Mouse (Mus musculus): ENCODE data around the gene Mvp. TPM values are rescaled to one million over a fixed set of nuclear protein-coding genes. Genes with fewer than 3 reads are reported as not detected.

Mvp gene
- polyA plus RNA-seq, 1 experiment, result 4.3 TPM

DNA sequence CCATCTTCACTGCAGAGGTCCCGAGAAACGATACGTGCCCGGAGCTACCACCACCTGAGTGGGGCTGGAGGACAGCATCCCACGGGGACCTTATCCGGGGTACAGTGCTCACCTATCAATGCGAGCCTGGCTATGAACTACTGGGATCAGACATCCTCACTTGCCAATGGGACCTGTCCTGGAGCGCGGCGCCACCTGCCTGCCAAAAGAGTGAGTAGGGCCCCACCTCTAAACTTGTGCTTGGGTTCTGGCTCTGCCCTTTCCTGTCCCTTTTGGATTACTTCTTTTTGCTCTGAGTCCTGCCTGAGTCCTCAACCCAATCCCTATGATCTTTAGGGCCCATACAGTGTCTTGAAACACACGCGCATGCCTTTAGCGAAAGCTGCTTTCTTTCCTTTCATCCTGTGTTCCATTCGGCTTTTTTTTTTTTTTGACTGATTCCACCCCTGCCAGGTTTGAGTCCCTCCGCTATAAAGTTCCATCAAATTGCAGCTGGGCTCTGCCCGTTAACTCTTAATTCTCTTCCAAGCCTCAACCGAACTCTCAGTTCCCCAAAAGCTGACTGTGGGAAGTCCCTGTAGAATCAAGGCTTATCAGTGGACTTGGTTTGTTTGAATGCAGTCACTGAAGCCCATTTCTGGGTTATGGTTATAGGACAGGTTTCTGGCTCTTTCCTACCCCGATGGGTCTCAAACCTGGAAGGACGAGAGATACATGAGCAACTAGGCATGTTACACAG, 50.7 kb downstream of the Mvp start:
- TF ChIP-seq POLR2A (IDR thresholded peaks at IDR 0.05; ENCODE audit: borderline replicate concordance, extremely low read depth, insufficient read depth, insufficient read length, poor library complexity, severe bottlenecking), result no peak
- peak; percentile 58 for TF ChIP-seq CTCF (IDR thresholded peaks at IDR 0.05; ENCODE audit: borderline replicate concordance, extremely low read depth, insufficient read depth, insufficient read length)
- DNase-seq (ENCODE audit: low read depth), result peak; percentile 47

DNA sequence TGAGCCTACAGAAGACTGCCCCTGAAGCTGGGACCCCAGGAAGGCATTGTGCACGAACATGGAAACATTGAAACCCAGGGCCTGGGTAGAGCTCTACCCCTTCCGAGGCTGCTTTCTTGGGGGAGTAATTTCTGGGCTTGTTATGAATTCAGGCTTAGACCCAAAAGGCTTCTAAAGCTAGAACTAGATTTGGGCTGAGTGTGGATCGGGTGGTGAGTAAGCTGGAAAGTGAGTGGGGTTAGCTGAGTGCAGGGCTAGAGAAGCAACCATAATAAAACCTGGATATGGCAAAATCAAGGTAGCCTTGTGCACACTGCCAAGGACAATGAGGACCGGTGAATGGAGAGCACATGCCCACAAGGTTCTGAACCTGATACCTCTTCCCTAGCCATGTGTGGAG, 52.5 kb downstream of the Mvp start:
- TF ChIP-seq POLR2A (IDR thresholded peaks at IDR 0.05; ENCODE audit: borderline replicate concordance, extremely low read depth, insufficient read depth, insufficient read length, poor library complexity, severe bottlenecking) (no peak), CTCF (IDR thresholded peaks at IDR 0.05; ENCODE audit: borderline replicate concordance, extremely low read depth, insufficient read depth, insufficient read length) (no peak)
- no peak for DNase-seq (ENCODE audit: low read depth)

DNA sequence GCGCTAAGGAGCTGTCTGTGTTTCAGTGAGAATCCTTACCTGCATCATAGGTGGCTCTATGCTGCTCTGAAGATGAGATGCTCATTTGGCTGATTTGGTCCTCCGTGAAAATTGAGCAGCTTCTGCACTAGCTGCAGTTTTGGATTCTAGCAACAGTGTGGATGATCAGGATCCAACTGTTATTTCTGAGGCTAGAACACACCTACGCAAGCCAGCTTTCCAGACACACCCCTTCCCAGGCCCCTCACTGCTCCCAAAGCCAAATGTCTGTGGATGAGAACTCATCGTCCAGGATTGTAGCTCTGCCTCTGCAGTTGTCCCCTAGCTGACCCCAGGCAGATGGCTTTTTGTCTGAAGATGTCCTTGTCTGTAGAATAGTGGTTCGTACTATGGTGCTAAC, 53.3 kb downstream of the Mvp start:
- no peak for DNase-seq (ENCODE audit: low read depth)
- TF ChIP-seq CTCF (IDR thresholded peaks at IDR 0.05; ENCODE audit: borderline replicate concordance, extremely low read depth, insufficient read depth, insufficient read length), result no peak
- no peak for TF ChIP-seq POLR2A (IDR thresholded peaks at IDR 0.05; ENCODE audit: borderline replicate concordance, extremely low read depth, insufficient read depth, insufficient read length, poor library complexity, severe bottlenecking)

DNA sequence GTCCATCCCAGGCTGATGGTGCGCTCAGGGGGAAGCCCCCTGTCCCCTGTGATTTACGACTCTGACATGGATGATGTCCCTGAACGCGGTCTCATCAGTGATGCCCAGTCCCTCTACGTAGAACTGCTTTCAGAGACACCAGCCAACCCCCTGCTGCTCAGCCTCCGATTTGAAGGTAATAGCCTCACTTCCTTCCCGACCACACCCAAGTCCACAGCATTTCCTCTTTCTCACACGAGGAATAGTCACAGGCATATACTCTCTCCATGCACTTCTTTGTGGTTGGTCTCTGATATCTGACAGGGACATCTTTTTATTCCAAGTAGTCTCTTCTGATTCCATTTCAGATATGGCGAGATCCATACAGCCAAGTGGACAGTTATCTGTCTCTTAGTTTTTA, 54.6 kb downstream of the Mvp start:
- TF ChIP-seq POLR2A (IDR thresholded peaks at IDR 0.05; ENCODE audit: borderline replicate concordance, extremely low read depth, insufficient read depth, insufficient read length, poor library complexity, severe bottlenecking), result no peak
- no peak for DNase-seq (ENCODE audit: low read depth)

DNA sequence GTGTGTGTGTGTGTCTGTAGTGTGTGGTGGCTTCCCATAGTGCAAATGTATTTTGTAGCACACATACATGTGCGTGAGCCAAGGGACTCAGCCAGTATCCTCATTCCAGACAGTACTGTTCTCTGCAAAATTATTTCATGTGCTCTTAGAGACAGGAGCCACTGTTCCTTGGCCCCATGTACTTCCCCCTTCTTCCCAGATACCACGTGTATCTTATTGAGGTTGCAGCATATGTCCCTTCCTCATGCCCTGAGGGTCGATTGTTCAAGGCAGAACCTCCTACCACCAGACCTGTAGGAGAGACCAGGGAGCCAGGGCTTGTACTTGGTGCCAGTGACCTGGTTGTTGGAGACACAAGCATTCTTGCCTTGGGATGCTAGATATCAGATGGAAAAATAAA, 59.3 kb downstream of the Mvp start:
- no peak for DNase-seq (ENCODE audit: low read depth)
- TF ChIP-seq POLR2A (IDR thresholded peaks at IDR 0.05; ENCODE audit: borderline replicate concordance, extremely low read depth, insufficient read depth, insufficient read length, poor library complexity, severe bottlenecking), result no peak
- no peak for TF ChIP-seq CTCF (IDR thresholded peaks at IDR 0.05; ENCODE audit: borderline replicate concordance, extremely low read depth, insufficient read depth, insufficient read length)

DNA sequence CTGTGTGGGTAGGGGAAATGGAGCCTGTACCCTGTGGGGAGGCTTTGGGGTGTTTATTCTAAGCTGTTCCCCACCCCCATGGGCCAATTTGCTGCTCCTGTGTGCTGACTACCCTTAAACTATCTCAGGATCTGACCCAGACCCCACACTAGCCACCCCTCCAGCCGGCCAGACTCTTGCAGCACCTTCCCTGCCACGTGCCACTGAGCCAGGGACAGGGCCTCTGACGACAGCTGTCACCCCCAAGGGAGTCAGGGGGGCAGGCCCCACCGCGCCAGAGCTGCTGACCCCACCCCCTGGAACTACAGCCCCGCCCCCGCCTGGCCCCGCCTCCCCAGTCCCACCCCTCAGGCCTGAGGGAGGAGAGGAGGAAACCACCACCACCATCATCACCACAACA, 61.8 kb downstream of the Mvp start:
- no peak for DNase-seq (ENCODE audit: low read depth)
- no peak for TF ChIP-seq CTCF (IDR thresholded peaks at IDR 0.05; ENCODE audit: borderline replicate concordance, extremely low read depth, insufficient read depth, insufficient read length)
- TF ChIP-seq POLR2A (IDR thresholded peaks at IDR 0.05; ENCODE audit: borderline replicate concordance, extremely low read depth, insufficient read depth, insufficient read length, poor library complexity, severe bottlenecking), result no peak

DNA sequence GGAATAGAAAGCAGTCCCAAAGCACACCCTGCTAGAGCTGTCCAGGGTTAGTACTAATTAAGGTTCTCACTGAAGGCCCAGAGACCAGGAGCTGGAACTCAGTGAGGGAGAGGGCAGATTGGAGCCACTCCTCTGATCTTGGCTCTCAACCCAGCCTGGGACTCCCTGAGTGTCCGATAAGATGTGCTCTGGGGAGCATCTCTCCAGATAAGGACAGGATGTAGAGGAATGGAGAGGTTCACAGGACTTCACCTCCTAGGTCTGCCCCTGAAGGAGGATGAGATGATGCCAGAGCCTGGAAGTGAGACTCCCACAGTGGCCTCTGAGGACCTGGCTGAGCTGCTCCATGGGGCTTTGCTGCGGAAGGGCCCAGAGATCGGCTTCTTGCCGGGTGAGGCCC, 62.7 kb downstream of the Mvp start:
- no peak for DNase-seq (ENCODE audit: low read depth)
- TF ChIP-seq CTCF (IDR thresholded peaks at IDR 0.05; ENCODE audit: borderline replicate concordance, extremely low read depth, insufficient read depth, insufficient read length) (no peak), POLR2A (IDR thresholded peaks at IDR 0.05; ENCODE audit: borderline replicate concordance, extremely low read depth, insufficient read depth, insufficient read length, poor library complexity, severe bottlenecking) (no peak)

DNA sequence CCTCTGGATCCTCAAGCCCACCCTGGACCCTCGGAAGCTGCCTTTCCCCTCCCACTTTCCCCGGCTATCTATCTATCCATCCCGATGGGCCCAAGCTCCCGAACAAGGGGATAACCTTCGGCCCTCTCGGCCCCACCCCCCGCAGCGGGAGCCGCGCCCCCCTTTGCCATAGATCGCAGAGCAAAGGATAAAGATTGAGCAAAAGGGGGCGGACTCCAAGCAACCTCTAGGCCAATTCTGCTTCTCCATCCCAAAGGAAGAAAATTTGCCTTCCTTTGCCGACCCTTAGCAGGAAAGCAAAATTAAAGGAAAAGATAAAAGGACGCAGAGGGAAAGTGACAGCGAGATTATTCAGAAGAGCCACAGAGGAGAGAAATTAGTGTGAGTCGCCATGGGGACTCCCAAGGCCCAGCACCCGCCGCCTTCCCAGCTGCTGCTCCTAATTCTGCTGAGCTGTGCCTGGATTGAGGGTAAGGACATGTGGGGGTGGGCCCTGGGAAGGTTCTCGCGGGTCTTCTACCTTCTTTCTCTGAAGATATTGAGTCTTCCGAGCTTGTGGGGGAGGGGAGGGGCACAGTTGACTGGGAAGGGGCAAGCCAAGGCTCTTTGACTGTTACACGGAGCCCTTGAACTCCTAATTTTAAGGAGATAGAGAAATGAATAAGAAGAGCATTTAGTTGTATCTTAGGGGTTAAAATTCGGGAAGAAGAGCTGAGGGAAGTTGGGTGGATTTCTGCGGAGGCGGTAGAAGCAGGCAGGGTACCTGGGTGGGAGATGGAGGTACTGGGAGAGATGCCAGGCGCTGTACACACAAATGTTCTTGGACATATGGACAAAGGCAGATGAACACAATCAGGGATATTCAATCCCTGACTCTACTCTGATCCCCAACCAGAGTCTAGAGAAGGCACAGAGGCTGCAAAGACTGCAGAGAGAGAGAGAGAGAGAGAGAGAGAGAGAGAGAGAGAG, 63.5 kb downstream of the Mvp start:
- DNase-seq (ENCODE audit: low read depth), result peak; percentile 41
- TF ChIP-seq POLR2A (IDR thresholded peaks at IDR 0.05; ENCODE audit: borderline replicate concordance, extremely low read depth, insufficient read depth, insufficient read length, poor library complexity, severe bottlenecking) (no peak), CTCF (IDR thresholded peaks at IDR 0.05; ENCODE audit: borderline replicate concordance, extremely low read depth, insufficient read depth, insufficient read length) (no peak)

DNA sequence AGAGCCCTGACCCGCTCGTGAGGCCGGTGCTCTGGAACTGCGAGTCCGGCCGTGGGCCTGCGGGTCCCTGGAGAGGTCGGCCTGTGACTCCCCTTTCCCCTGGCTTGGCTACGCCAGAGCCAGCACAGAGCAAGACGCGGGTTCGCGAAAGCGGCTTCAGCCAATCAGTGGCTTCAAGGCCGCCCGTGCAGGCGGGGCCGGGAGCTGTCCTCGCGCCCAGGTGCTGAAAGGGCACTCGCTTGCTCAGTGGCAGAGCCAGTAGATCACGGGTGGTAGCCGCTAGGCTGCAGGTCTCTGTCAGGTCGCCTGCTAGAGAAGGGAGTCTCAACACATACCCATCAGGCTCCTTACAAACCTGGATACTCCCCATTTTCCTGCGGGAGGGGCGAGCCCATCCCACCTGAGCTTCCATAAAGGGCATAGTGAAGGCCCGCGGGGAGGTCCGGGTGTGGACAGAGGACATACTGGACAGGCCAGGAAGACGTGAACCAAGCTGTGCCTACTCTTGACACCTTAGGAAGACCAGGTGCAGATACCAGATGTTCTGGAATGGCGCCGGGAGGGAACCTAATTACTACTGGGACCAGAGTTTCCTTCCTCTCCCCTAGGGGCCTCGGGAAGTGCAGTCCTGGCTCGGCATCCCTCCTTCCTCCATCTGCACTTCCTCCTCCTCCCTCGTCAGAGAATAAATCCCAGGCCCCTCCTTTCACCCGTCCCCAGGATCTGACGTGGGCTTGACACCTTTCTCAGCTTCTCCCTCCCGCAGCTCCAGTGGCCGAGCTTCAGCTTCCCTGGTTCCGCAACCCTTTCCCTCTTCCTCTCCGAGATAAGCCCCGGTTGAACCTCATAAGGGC, 64.4 kb downstream of the Mvp start, which contains the start of gene Sez6l2:
Sez6l2 (plus strand) TSS at position 771 of the 854 bp plus-strand sequence.
- DNase-seq (ENCODE audit: low read depth), result peak; percentile 91
- peak; percentile 59; the same call in 1 of the 2 replicates for TF ChIP-seq POLR2A (IDR thresholded peaks at IDR 0.05; ENCODE audit: borderline replicate concordance, extremely low read depth, insufficient read depth, insufficient read length, poor library complexity, severe bottlenecking)
- TF ChIP-seq CTCF (IDR thresholded peaks at IDR 0.05; ENCODE audit: borderline replicate concordance, extremely low read depth, insufficient read depth, insufficient read length), result no peak

DNA sequence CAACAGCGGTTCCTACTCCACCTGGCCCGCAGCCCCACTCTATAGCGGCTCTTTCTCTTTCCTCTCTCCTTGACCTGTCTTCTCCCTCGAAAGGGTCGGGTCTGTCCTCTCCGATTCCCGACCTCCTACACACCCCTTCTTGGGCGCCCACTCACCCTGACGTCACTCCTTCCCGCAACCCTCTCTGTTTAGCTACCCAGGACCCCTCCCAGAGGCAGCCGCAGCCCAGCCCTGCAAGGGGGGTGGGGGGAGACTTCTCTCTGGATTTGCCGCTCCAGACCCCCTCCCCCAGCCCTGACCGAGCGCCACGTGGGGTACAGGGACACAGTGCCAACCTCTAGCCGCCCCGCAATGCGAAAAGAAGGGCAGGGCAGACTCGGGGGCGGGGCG, 65.0 kb downstream of the Mvp start, which contains the start of gene Asphd1:
Asphd1 (minus strand) TSS at position 180 of the 390 bp plus-strand sequence.
- TF ChIP-seq CTCF (IDR thresholded peaks at IDR 0.05; ENCODE audit: borderline replicate concordance, extremely low read depth, insufficient read depth, insufficient read length), result no peak
- no peak for TF ChIP-seq POLR2A (IDR thresholded peaks at IDR 0.05; ENCODE audit: borderline replicate concordance, extremely low read depth, insufficient read depth, insufficient read length, poor library complexity, severe bottlenecking)
- peak; percentile 79 for DNase-seq (ENCODE audit: low read depth)

DNA sequence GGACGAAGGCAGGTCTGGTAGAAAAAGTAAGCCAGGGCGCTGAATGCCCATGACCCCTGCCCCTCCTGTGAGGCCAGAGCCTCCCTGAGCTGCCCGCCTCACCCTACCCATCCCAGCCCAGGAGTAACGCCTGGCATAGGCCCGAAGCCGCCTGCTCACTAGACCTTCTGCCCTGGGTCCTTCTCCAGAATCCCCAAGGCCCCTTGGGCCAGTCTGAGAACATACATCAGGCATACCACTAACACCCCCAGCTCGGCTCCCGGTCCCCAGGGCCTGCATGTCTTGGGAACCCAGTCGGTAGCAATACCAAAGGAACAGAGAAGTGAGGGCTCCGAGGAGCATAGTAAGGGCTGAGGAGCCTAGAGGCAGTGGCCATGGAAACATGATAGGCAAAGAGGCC, 65.8 kb downstream of the Mvp start:
- TF ChIP-seq POLR2A (IDR thresholded peaks at IDR 0.05; ENCODE audit: borderline replicate concordance, extremely low read depth, insufficient read depth, insufficient read length, poor library complexity, severe bottlenecking), result no peak
- no peak for TF ChIP-seq CTCF (IDR thresholded peaks at IDR 0.05; ENCODE audit: borderline replicate concordance, extremely low read depth, insufficient read depth, insufficient read length)
- DNase-seq (ENCODE audit: low read depth), result no peak
